Mouse (Mus musculus) layer of hippocampus, postnatal 14 days (tissue): ENCODE data around the gene Gdf3. TPM values are rescaled to one million over a fixed set of nuclear protein-coding genes. Genes with fewer than 3 reads are reported as not detected.
A peak's percentile ranks its signal among the peaks of the same experiment; 100 is the strongest.
"Not testable (repeated sequence)": the region's sequence is repeated elsewhere in the genome, so short reads cannot be mapped to it uniquely, and the experiment has no call there.

Experiments
- DNase-seq, 2 experiments: peaks; one replicate each; pipeline ENCODE4 v3.0.0; 2021 to 2022; ENCODE audit warnings: low spot score in 2 of 2, mixed read lengths in 1 of 2
- long read RNA-seq, 2 experiments: library from polyadenylated mRNA; stranded (forward); transcript quantifications; one replicate each; pipeline ENCODE4 v2.0.0; 2021
- total RNA-seq, 2 experiments: library from RNA; stranded (reverse); gene quantifications; 2 replicates each; pipeline ENCODE4 v1.2.3; 2021

Gene Gdf3
- total RNA-seq: not detected
- long read RNA-seq, experiment 1: 0 reads
- long read RNA-seq, experiment 2: 0 reads

DNA sequence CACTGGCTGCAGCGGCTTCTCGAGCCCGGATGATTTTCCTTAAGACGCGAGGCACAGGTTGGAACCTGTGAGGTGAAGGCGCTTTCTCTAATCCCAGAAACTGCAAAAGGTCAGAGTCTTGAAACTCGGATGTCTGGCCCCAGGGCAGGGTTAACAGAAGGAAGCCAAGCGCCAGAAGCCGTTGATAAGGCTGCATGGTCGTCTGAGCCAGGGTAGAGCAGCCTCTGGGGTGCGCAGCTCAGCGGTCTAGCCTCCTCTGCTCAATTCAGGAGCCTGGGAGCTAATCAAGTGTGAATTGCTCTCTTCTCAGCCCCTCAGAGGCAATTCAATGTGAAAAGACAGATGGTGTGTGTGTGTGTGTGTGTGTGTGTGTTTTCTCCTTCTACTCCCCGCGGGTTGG is at the start of gene Gdf3:
Gene Gdf3 (minus strand): TSS at position 317 of the 400 bp plus-strand sequence.
- no peak for DNase-seq

DNA sequence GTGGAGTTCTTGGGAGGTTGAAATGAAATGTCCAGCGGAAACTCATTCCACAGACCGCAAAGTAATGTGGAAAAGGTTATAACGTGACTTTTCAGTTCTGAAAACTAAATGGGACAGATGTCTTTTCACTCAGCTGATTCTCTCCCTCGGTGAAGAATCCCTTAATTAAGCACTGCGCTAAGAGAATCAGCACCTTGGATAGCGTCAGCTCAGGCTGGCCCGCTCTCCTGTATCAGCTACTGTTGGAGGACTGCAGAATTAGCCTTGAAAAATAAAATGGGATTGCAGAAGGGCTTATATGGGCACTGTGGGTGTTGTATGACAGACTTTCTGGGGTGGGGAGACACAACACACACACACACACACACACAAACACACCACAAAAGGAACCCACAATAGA is 49.7 kb upstream of the Gdf3 start:
- DNase-seq: no peak

GRCm38 (mm10) chr6:122657630-122658029 is 47.7 kb upstream of the Gdf3 start:
- DNase-seq: no peak

GRCm38 (mm10) chr6:122654301-122654700 is 44.4 kb upstream of the Gdf3 start:
- DNase-seq: no peak

DNA sequence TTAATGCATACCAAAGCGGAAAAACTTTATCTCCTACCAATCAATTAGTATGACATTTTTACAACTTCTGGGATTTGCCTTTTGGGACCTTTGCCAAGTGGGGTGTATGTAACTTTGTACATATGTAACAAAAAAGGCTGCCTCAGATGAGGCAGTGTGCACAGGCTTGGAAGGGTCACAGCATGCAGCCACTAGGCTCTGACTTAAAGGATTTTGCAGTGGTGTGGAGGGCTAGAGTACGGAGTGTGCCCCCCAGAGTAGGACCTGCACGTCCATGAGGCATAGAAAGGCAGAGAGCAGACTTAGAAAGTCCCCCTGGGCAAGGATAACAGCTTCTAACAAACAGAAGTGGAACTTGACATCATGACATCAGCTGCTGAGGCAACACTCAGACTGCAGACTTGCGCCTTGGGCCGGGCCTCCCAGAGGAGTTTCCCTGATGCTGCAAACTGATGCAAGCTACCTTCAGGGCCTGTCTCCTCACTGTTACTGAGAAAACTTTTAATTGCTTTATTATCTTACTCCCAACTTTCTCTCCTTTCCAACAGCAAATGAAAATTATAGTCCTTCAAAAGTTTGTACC is 40.6 kb upstream of the Gdf3 start:
- no peak for DNase-seq

- no peak for DNase-seq
Measured at GRCm38 (mm10) chr6:122649903-122650302, 40.0 kb upstream of the Gdf3 start.

- DNase-seq: not testable (repeated sequence)
Measured at GRCm38 (mm10) chr6:122644196-122644595, 34.3 kb upstream of the Gdf3 start.

GRCm38 (mm10) chr6:122637566-122637965 is 27.7 kb upstream of the Gdf3 start:
- DNase-seq: not testable (repeated sequence)

- DNase-seq: no peak
Measured at GRCm38 (mm10) chr6:122636666-122637065, 26.8 kb upstream of the Gdf3 start.

GRCm38 (mm10) chr6:122635315-122635714 is 25.4 kb upstream of the Gdf3 start:
- no peak for DNase-seq

- DNase-seq: peak in 1 of 2 experiments; percentile 24
Measured at GRCm38 (mm10) chr6:122633411-122633810, 23.5 kb upstream of the Gdf3 start.

GRCm38 (mm10) chr6:122627469-122628108 is 17.7 kb upstream of the Gdf3 start:
- no peak for DNase-seq

DNA sequence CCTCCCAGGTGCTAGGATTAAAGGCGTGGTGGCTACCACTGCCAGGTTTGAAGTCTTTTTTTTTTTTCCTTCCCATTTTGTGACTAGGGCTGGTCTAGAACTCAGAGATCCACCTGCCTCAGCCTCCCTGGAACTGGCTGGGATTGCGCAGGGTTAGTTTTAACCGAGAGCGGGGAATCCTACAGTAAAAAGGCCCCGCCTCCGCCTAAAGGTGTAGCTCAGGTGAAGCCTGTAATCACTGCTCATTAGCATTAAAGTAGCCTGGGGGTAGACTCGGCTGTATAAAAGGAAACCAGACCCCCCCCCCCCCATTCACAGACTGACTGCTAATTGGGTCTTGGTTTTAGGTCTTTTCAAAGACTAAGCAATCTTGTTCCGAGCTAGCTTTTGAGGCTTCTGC is 16.2 kb upstream of the Gdf3 start, which contains the start of gene Dppa3:
Gene Dppa3 (plus strand): TSS at position 301 of the 400 bp plus-strand sequence.
- DNase-seq: no peak

DNA sequence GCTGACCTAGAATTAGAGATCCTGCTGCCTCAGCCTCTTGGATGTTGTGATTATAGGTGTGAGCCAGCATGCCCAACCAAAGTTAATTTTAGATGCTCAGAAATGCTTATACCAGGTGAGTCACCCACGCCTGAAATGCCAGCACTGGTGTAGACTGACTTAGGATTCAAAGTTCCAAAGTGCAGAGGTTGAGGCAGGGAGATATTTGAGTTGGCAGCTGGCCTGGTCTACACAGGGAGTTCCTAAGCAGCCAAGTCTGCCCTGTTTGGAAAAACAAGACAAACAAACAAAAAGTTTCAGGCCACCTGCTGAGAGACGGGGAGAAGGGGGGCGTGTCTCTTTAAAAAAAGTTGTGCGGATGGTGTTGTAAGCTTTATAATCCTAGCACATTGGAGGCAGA is 15.3 kb upstream of the Gdf3 start:
- no peak for DNase-seq

DNA sequence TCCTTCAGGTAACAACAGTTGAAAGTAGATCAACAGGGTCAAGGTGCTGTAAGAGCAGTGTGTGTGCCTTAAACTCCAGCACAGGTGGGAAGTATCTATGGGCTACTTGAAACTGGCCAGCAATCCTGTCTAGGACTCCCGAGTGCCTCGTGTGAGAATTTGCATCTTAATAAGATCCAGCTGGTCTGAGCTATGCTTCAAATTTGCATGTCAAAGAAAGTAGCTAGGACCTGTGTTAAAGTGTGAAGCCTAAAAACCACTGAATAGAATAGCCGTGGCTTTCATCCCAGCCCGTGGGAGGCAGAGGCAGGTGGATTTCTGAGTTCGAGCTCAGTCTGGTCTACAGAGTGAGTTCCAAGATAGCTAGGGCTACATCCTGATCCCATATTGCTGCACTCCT is 14.6 kb upstream of the Gdf3 start:
- no peak for DNase-seq

DNA sequence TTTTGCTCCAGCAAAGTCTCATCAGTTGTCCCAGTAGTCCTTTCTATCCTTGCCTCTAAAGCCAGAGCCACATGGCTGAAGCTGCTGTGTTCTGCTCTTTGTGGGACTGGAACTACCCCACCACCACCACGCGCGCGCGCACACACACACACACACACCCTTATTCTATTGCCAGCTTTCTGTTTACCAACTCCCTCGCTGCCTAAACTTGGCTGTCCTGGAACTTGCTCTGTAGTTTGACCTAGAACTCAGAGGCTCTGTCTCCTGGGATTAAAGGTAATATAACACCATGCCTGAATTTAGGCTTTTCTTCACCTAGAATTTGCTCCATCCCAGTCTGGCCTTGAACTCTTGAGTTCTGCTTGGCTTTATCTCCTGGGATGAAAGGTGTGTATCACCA is 11.2 kb upstream of the Gdf3 start:
- no peak for DNase-seq

- DNase-seq: no peak
Measured at GRCm38 (mm10) chr6:122616022-122616421, 6.1 kb upstream of the Gdf3 start.

DNA sequence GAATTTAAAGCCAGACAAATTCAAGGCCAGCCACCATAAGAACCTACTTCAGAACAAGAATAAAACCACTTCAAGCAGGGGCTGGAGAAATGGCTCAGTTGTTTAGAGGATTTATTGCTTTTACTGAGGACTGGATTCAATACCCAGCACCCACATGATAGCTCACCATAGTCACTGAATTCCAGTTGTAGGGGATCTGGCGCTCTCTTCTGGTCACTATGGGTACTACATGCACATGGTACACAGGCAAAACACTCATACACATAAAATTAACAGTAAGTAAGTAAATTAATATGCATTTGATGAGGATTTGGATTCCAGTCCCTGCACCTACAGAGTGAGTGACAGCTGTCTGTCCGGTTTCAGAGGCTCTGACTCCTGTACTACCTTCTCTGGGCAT is 4.2 kb upstream of the Gdf3 start:
- no peak for DNase-seq

GRCm38 (mm10) chr6:122612426-122612825 is 2.5 kb upstream of the Gdf3 start:
- no peak for DNase-seq

- no peak for DNase-seq
Measured at GRCm38 (mm10) chr6:122609377-122609728, 534 bp downstream of the Gdf3 start.

DNA sequence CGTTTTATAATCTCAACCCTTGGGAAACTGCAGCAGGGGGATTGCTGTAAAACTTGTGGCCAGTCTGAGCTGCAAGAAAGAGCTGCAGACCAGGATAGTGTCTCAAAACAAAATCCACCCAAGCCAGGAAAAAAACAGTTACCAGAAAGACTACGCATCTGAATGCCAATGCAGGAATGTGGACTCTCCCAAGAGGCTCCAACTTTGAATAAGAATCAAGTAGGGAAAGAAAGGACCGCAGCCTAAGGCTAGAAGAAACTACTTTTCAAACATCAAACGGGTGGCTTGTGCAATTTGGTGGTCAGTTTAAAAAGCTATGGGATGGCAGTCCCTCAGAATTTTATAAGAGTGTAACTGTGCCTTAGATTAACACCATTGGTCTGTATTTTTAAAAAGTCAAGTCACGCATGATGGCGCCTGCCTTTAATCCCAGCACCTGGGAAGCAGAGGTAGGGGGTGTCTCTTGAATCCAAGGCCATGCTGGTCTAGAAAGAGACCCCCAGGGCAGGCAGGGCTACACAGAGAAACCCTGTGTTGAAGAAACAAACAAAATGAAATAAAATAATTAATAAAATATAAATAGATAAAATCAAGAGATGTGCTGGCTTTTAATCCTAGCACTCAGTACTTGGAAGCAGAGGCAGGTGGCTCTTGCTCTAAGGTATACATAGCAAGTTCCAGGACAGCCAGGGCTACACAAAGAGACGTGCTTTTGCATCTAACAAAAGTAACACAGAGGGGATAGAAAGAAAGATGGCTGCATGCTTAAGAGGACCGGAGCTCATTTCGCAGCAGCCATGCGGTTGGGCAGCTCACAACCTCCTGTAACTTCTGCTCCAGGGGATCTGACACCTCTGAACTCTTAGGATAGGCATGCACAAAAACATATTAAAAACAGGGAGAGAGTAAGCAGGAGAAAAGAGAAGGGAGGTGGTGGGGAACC is 1.2 kb downstream of the Gdf3 start:
- no peak for DNase-seq

DNA sequence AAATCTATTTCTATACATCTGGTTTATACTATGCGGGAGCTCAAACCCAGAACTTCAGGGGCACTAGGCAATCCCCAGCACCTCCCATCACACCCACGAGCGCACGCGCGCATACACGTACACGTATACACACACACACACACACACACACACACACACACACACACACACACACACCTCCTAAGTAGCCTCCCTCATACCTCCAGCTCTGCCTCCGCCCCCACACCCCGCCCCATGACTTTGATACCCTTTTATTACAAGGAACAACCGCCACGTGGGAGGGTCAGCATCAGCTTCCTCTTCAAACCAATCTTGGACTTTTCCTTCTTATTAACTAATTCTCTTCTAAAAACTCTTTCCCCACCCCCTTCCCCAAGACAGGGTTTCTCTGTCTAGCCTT is 2.2 kb downstream of the Gdf3 start:
- no peak for DNase-seq
